18 mouse cellular contexts compared by ENCODE assay signal in genomic region chr3:89968509-89968908, GRCm38 (mm10). TPM values are rescaled to one million over a fixed set of nuclear protein-coding genes. Genes with fewer than 3 reads are reported as not detected.
DNase-seq lines count a peak whose midpoint lies in the region; TF ChIP-seq lines count a peak whose summit lies in the region.
"Had no signal": no experiment of that assay in that cellular context is flagged by ENCODE, and none has a peak within 500 bp of the region (broad histone marks: within the 10 kb centered on the region; RNA-seq: fewer than 3 reads in every experiment).

No protein-coding gene starts in this region.

- DNase-seq in heart, adult 11 months: peak; percentile 79
- no peak for DNase-seq in heart, postnatal 14 days
- no peak for DNase-seq in left cerebral cortex, adult 9 months (ENCODE audit: low spot score in 2 of 2)
- no peak for DNase-seq in lung, postnatal 36 days
- DNase-seq: adrenal gland, adult 8-10 months; adrenal gland, postnatal 14 days; adrenal gland, postnatal 36 days; cerebellum, adult 11-12 months; cerebellum, adult 2 months; cerebellum, adult 9-10 months; cerebellum, postnatal 10 days; cerebellum, postnatal 25 days had no signal

- 0 out of 2 replicates have a peak, but pooled peaks have one; percentile 11 for TF ChIP-seq POLR2A in embryonic fibroblast, embryonic 13.5 days (IDR thresholded peaks at IDR 0.05; ENCODE audit: low read depth, low read length)

- H3K4me1 ChIP-seq in embryonic fibroblast, embryonic 13.5 days (ENCODE audit: control insufficient read depth, insufficient read depth, low read length): peaks cover 3% of the 10 kb centered on the region; the same call in 1 of the 2 replicates

- H3K27ac ChIP-seq in embryonic fibroblast, embryonic 13.5 days (ENCODE audit: insufficient read depth, low read length): no peak overlapping the region
- H3K27ac ChIP-seq: embryonic facial prominence, embryonic 10.5 days; embryonic facial prominence, embryonic 12.5 days; forebrain, embryonic 10.5 days; forebrain, embryonic 13.5 days had no signal

- intact Hi-C loops in heart, postnatal 14 days (cut with DNase I): no loop called here

- H3K4me3 ChIP-seq in embryonic fibroblast, embryonic 13.5 days (ENCODE audit: insufficient read depth, low read length): no peak overlapping the region
- H3K4me3 ChIP-seq: embryonic facial prominence, embryonic 10.5 days; embryonic facial prominence, embryonic 12.5 days; erythroblast, embryonic 14.5 days; forebrain, embryonic 10.5 days; forebrain, embryonic 13.5 days had no signal

- no peak for TF ChIP-seq CTCF in embryonic fibroblast, embryonic 13.5 days (IDR thresholded peaks at IDR 0.05; ENCODE audit: borderline replicate concordance, insufficient read depth, low read length)

RNA-seq across cellular contexts. Expression of gene Atp8b2, which starts 5.2 kb away (rescaled TPM):
- total RNA-seq in heart, postnatal 14 days (2021): 10 to 100 TPM; 39.5 to 45.4 TPM
- polyA plus RNA-seq in embryonic fibroblast, embryonic 13.5 days (2011; ENCODE audit: insufficient read length, low read depth, missing spikeins): 109 and 120 TPM in 2 replicates

RNA-seq across cellular contexts. Expression of gene Hax1, which starts 30.1 kb away (rescaled TPM):
- total RNA-seq in heart, postnatal 14 days (2021): 10 to 100 TPM; 41.7 to 48.2 TPM
- 132 and 163 TPM in 2 replicates for polyA plus RNA-seq in embryonic fibroblast, embryonic 13.5 days (2011; ENCODE audit: insufficient read length, low read depth, missing spikeins)

RNA-seq across cellular contexts. Expression of gene Il6ra, which starts 55.5 kb away (rescaled TPM):
- 1 to 10 TPM; 4.9 to 5.5 TPM for total RNA-seq in heart, postnatal 14 days (2021)
- 1.9 and 2.3 TPM in 2 replicates for polyA plus RNA-seq in embryonic fibroblast, embryonic 13.5 days (2011; ENCODE audit: insufficient read length, low read depth, missing spikeins)
